Mouse (Mus musculus) embryonic fibroblast, embryonic 13.5 days (primary cell): ENCODE data around the gene Adgrg3. TPM values are rescaled to one million over a fixed set of nuclear protein-coding genes. Genes with fewer than 3 reads are reported as not detected.
"Not testable (repeated sequence)": the region's sequence is repeated elsewhere in the genome, so short reads cannot be mapped to it uniquely, and the experiment has no call there.

ENCODE experiments used
- H3K27ac ChIP-seq: 2 replicates; pipeline ENCODE4 v1.5.1; 2012; ENCODE audit warnings: low read length, control low read depth, inconsistent platforms; ENCODE audit not compliant: insufficient read depth
- H3K4me1 ChIP-seq: 2 replicates; pipeline ENCODE4 v1.6.1; 2011; ENCODE audit warnings: low read length; ENCODE audit not compliant: control insufficient read depth, insufficient read depth
- H3K4me3 ChIP-seq: 2 replicates; pipeline ENCODE4 v1.5.1; 2011; ENCODE audit warnings: mild to moderate bottlenecking, control low read depth, low read length; ENCODE audit not compliant: insufficient read depth
- CTCF ChIP-seq: IDR thresholded peaks from 2 replicates; pipeline ENCODE4 v1.5.1; 2011; ENCODE audit warnings: mild to moderate bottlenecking, control low read depth, low read length, moderate library complexity, borderline replicate concordance; ENCODE audit not compliant: insufficient read depth
- POLR2A ChIP-seq: IDR thresholded peaks from 2 replicates; pipeline ENCODE4 v1.6.1; 2011; ENCODE audit warnings: low read depth, mild to moderate bottlenecking, control low read depth, low read length, moderate library complexity
- polyA plus RNA-seq: library from polyadenylated mRNA; stranded (reverse); fragments of >200 nt; gene quantifications from 2 replicates; pipeline ENCODE4 v1.2.4, GENCODE M21; 2011; ENCODE audit warnings: low read depth; ENCODE audit not compliant: missing spikeins, insufficient read length

Gene Adgrg3
- polyA plus RNA-seq, 1 experiment = not detected

GRCm38 (mm10) chr8:95020821-95021220 is 3.3 kb downstream of the Adgrg3 start:
- no peak overlapping the region for H3K27ac ChIP-seq
- TF ChIP-seq POLR2A = no peak
- no peak for TF ChIP-seq CTCF
- no peaks in the 10 kb centered on the region for H3K4me1 ChIP-seq
- no peak overlapping the region for H3K4me3 ChIP-seq

DNA sequence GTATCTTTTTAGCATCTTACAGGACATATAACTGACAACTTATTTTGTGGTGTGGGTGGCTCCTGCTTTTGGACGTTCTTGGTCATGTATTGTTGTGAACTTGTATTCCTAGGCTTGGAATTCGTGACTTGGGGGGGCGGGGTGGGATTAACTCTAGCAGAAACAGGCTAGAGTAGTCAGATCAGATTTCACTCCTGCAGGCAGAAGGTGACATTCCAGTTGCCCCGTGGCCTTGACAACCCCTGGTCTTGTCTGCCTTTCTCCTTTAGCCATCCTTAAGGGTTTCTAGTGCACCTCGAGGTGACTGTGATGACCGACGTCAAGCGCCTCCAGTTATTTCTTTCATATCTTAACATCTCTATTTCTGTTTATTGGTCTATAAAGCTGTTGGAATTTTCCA is 5.7 kb downstream of the Adgrg3 start:
- H3K27ac ChIP-seq = no peak overlapping the region
- TF ChIP-seq CTCF (no peak), POLR2A (no peak)
- no peak overlapping the region for H3K4me3 ChIP-seq
- H3K4me1 ChIP-seq = no peaks in the 10 kb centered on the region

DNA sequence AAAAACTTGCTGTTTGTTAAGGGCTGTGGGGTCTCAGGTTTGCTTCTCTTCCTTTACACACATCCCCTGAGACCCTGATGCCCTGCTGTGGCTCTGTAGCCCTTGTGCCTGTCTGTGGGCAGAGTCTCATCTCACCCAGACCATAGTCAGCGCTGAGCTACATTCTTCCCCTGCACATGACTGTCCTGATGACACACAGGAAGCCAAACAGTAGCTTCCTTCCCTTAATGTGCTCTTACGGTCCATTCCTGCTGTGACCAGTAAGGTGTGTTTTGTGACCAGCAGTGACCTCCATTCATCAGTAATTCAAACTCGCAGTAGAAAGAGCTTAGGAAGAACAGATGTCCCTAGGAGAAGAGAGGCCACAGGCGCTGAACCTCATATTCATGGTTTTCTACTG is 6.9 kb downstream of the Adgrg3 start:
- TF ChIP-seq POLR2A (no peak), CTCF (no peak)
- Histone ChIP-seq H3K27ac (no peak overlapping the region), H3K4me3 (no peak overlapping the region)

GRCm38 (mm10) chr8:95025421-95025820 is 7.9 kb downstream of the Adgrg3 start:
- H3K4me1 ChIP-seq = no peaks in the 10 kb centered on the region
- no peak for TF ChIP-seq POLR2A
- no peak for TF ChIP-seq CTCF
- H3K27ac ChIP-seq = no peak overlapping the region
- H3K4me3 ChIP-seq = no peak overlapping the region

More for the DNA sequence above, 6.9 kb downstream of the Adgrg3 start:
- no peaks in the 10 kb centered on the region for H3K4me1 ChIP-seq

GRCm38 (mm10) chr8:95028391-95028790 is 10.9 kb downstream of the Adgrg3 start:
- not testable (repeated sequence) for H3K4me3 ChIP-seq, H3K4me1 ChIP-seq, H3K27ac ChIP-seq

GRCm38 (mm10) chr8:95037106-95037925 is 19.8 kb downstream of the Adgrg3 start:
- TF ChIP-seq POLR2A = no peak
- no peak overlapping the region for H3K4me3 ChIP-seq
- H3K4me1 ChIP-seq = no peaks in the 10 kb centered on the region
- no peak overlapping the region for H3K27ac ChIP-seq

GRCm38 (mm10) chr8:95041883-95042784 is 24.6 kb downstream of the Adgrg3 start:
- no peak overlapping the region for H3K4me3 ChIP-seq
- H3K4me1 ChIP-seq = no peaks in the 10 kb centered on the region
- no peak overlapping the region for H3K27ac ChIP-seq
- no peak for TF ChIP-seq CTCF
- no peak for TF ChIP-seq POLR2A

- H3K4me1 ChIP-seq = no peaks in the 10 kb centered on the region
- TF ChIP-seq POLR2A (no peak), CTCF (no peak)
- no peak overlapping the region for H3K4me3 ChIP-seq
- no peak overlapping the region for H3K27ac ChIP-seq
Measured at GRCm38 (mm10) chr8:95044811-95045210, 27.3 kb downstream of the Adgrg3 start.

GRCm38 (mm10) chr8:95046982-95047381 is 29.5 kb downstream of the Adgrg3 start:
- TF ChIP-seq POLR2A (no peak), CTCF (no peak)
- Histone ChIP-seq H3K4me3 (no peak overlapping the region), H3K27ac (no peak overlapping the region), H3K4me1 (no peaks in the 10 kb centered on the region)
